Mouse (Mus musculus) forebrain, embryonic 14.5 days (tissue): ENCODE measurements around the gene 2700097O09Rik. TPM values are rescaled to one million over a fixed set of nuclear protein-coding genes. Genes with fewer than 3 reads are reported as not detected.

Source experiments
- ATAC-seq: fragments of 200-750 bp; cut with Nextera tagmentation; 2 replicates; pipeline ENCODE4 v1.8.0; 2017; ENCODE audit warnings: mild to moderate bottlenecking, moderate library complexity
- DNase-seq: peaks from one replicate; pipeline ENCODE4 v3.0.0-alpha.2; 2015; ENCODE audit warnings: low spot score
- H3K27ac ChIP-seq: fragments of 300-500 bp; sonication (generic); 2 replicates; pipeline ENCODE4 v1.5.1; 2014; ENCODE audit warnings: low read depth, mild to moderate bottlenecking, control low read depth, low read length, moderate library complexity
- H3K27me3 ChIP-seq: fragments of 300-500 bp; sonication (generic); replicated peaks from 2 replicates; pipeline ENCODE4 v1.6.1; 2014; ENCODE audit warnings: low read length, control low read depth, mixed read lengths; ENCODE audit not compliant: control insufficient read depth, insufficient read depth
- H3K36me3 ChIP-seq: fragments of 300-500 bp; sonication (generic); 2 replicates; pipeline ENCODE4 v1.6.1; 2014; ENCODE audit warnings: low read length, control low read depth; ENCODE audit not compliant: control insufficient read depth, insufficient read depth
- H3K4me1 ChIP-seq: fragments of 300-500 bp; sonication (generic); 2 replicates; pipeline ENCODE4 v1.6.1; 2014; ENCODE audit warnings: antibody characterized with exemption, low read length, control low read depth; ENCODE audit not compliant: control insufficient read depth, insufficient read depth
- H3K4me2 ChIP-seq: fragments of 300-500 bp; sonication (generic); 2 replicates; pipeline ENCODE4 v1.6.1; 2014; ENCODE audit warnings: mild to moderate bottlenecking, control low read depth, low read length
- H3K4me3 ChIP-seq: fragments of 300-500 bp; sonication (generic); 2 replicates; pipeline ENCODE4 v1.5.1; 2014; ENCODE audit warnings: low read depth, low read length, control low read depth
- H3K9ac ChIP-seq: fragments of 300-500 bp; sonication (generic); 2 replicates; pipeline ENCODE4 v1.6.1; 2014; ENCODE audit warnings: mild to moderate bottlenecking, low read length, control low read depth, moderate library complexity
- H3K9me3 ChIP-seq: fragments of 300-500 bp; sonication (generic); replicated peaks from 2 replicates; pipeline ENCODE4 v1.6.1; 2016; ENCODE audit warnings: low read length, control low read depth, mixed read lengths; ENCODE audit not compliant: control insufficient read depth
- WGBS: fragments of 180-500 bp; shearing (Covaris S2); extraction: QIAGEN DNeasy Blood & Tissue Kit; methylation state at CpG from one replicate; pipeline ENCODE4 v1.1.7; 2014; 5-methylcytosine and 5-hydroxymethylcytosine counted together
- polyA plus RNA-seq: library from polyadenylated mRNA; unstranded; fragments of >200 nt; fragmentation: Nextera tagmentation; extraction: Ambion mirVana; gene quantifications from 2 replicates; pipeline ENCODE4 v1.2.1, GENCODE M21; 2014

Gene 2700097O09Rik
- polyA plus RNA-seq, 1 experiment from 2014 or later: 36.0 TPM

GRCm38 (mm10) chr12:55016339-55017118 is 63.4 kb downstream of the 2700097O09Rik start:
- Histone ChIP-seq H3K9me3 (no peaks in the 10 kb centered on the region), H3K4me2 (no peak overlapping the region), H3K27ac (no peak overlapping the region), H3K27me3 (no peaks in the 10 kb centered on the region), H3K9ac (no peak overlapping the region), H3K36me3 (no peaks in the 10 kb centered on the region), H3K4me3 (no peak overlapping the region), H3K4me1 (no peaks in the 10 kb centered on the region)
- ATAC-seq (no peak), DNase-seq (no peak)
- WGBS: 69% methylated on average over 8 of the region's 8 CpGs

GRCm38 (mm10) chr12:55015428-55015827 is 64.5 kb downstream of the 2700097O09Rik start:
- WGBS: 90% methylated on average over 5 of the region's 5 CpGs
- DNase-seq (no peak), ATAC-seq (no peak)
- Histone ChIP-seq H3K27me3 (no peaks in the 10 kb centered on the region), H3K9ac (no peak overlapping the region), H3K4me1 (no peaks in the 10 kb centered on the region), H3K4me2 (no peak overlapping the region), H3K36me3 (no peaks in the 10 kb centered on the region), H3K9me3 (no peaks in the 10 kb centered on the region), H3K4me3 (no peak overlapping the region), H3K27ac (no peak overlapping the region)

- no peaks in the 10 kb centered on the region for H3K27me3 ChIP-seq
- no peak within 1 kb of the TSS for H3K27ac ChIP-seq
- no peak within 1 kb of the TSS for H3K4me3 ChIP-seq
- ATAC-seq (no peak), DNase-seq (no peak)
- H3K9me3 ChIP-seq: no peaks in the 10 kb centered on the region
- H3K4me2 ChIP-seq: no peak within 1 kb of the TSS
- no peak within 1 kb of the TSS for H3K9ac ChIP-seq
- H3K36me3 ChIP-seq: no peaks in the 10 kb centered on the region
- H3K4me1 ChIP-seq: no peaks in the 10 kb centered on the region
- 88% methylated on average over 6 of the region's 6 CpGs for WGBS
These were observed 66.1 kb downstream of the 2700097O09Rik start, which contains the start of gene Baz1a for GRCm38 (mm10) chr12:55013626-55014398. Gene Baz1a (minus strand): TSS chr12:55014348.

GRCm38 (mm10) chr12:55013031-55013430 is 66.9 kb downstream of the 2700097O09Rik start:
- Histone ChIP-seq H3K9me3 (no peaks in the 10 kb centered on the region), H3K4me3 (no peak overlapping the region), H3K9ac (no peak overlapping the region), H3K36me3 (no peaks in the 10 kb centered on the region), H3K27me3 (no peaks in the 10 kb centered on the region), H3K4me1 (no peaks in the 10 kb centered on the region), H3K4me2 (no peak overlapping the region), H3K27ac (no peak overlapping the region)
- ATAC-seq (no peak), DNase-seq (no peak)
- WGBS: 64% methylated on average over 1 of the region's 1 CpGs

- DNase-seq (no peak), ATAC-seq (no peak)
- Histone ChIP-seq H3K36me3 (no peaks in the 10 kb centered on the region), H3K9me3 (no peaks in the 10 kb centered on the region), H3K9ac (no peak overlapping the region), H3K4me2 (no peak overlapping the region), H3K4me1 (no peaks in the 10 kb centered on the region), H3K27me3 (no peaks in the 10 kb centered on the region), H3K4me3 (no peak overlapping the region), H3K27ac (no peak overlapping the region)
- WGBS: 80% methylated on average over 14 of the region's 14 CpGs
These were observed 72.4 kb downstream of the 2700097O09Rik start for GRCm38 (mm10) chr12:55007361-55008008.

GRCm38 (mm10) chr12:55006071-55006470 is 73.8 kb downstream of the 2700097O09Rik start:
- ATAC-seq (no peak), DNase-seq (no peak)
- Histone ChIP-seq H3K9me3 (no peaks in the 10 kb centered on the region), H3K36me3 (no peaks in the 10 kb centered on the region), H3K4me1 (no peaks in the 10 kb centered on the region), H3K27me3 (no peaks in the 10 kb centered on the region), H3K4me3 (no peak overlapping the region), H3K9ac (no peak overlapping the region), H3K4me2 (no peak overlapping the region), H3K27ac (no peak overlapping the region)
- 90% methylated on average over 7 of the region's 7 CpGs for WGBS

GRCm38 (mm10) chr12:55004396-55004795 is 75.5 kb downstream of the 2700097O09Rik start:
- WGBS: 99% methylated on average over 3 of the region's 3 CpGs
- Histone ChIP-seq H3K4me2 (no peak overlapping the region), H3K9me3 (no peaks in the 10 kb centered on the region), H3K9ac (no peak overlapping the region), H3K27me3 (no peaks in the 10 kb centered on the region), H3K27ac (no peak overlapping the region), H3K4me1 (no peaks in the 10 kb centered on the region), H3K36me3 (no peaks in the 10 kb centered on the region), H3K4me3 (no peak overlapping the region)
- DNase-seq (no peak), ATAC-seq (no peak)

GRCm38 (mm10) chr12:55003843-55004242 is 76.1 kb downstream of the 2700097O09Rik start:
- Histone ChIP-seq H3K27ac (no peak overlapping the region), H3K27me3 (no peaks in the 10 kb centered on the region), H3K9me3 (no peaks in the 10 kb centered on the region), H3K4me2 (no peak overlapping the region), H3K9ac (no peak overlapping the region), H3K4me1 (no peaks in the 10 kb centered on the region), H3K4me3 (no peak overlapping the region), H3K36me3 (no peaks in the 10 kb centered on the region)
- no peak for DNase-seq
- WGBS: 94% methylated on average over 5 of the region's 5 CpGs
- no peak for ATAC-seq
